Mouse (Mus musculus): Measurements from ENCODE around the gene C9. TPM values are rescaled to one million over a fixed set of nuclear protein-coding genes. Genes with fewer than 3 reads are reported as not detected.

Gene C9
- polyA plus RNA-seq, 1 experiment from 2014 or later = not detected

Other genes starting within 250 kb of the C9 start
- 63.5 and 81.0 TPM in 2 replicates for gene Dab2, start 145.5 kb upstream of the C9 start, polyA plus RNA-seq (2016; fragmentation: Nextera tagmentation; extraction: Ambion mirVana)
- 4.8 and 5.5 TPM in 2 replicates for gene Fyb, start 77.5 kb downstream of the C9 start, polyA plus RNA-seq (2016; fragmentation: Nextera tagmentation; extraction: Ambion mirVana)

Measured in hindbrain, embryonic 12.5 days (tissue).